Mouse (Mus musculus): ENCODE measurements at regions not wholly inside any gene's neighbourhood (a gene's known extent, or its start where the extent isn't known, plus 50 kb on each side); places are given as distances from the start of the nearest gene placed in this dataset.

DNA sequence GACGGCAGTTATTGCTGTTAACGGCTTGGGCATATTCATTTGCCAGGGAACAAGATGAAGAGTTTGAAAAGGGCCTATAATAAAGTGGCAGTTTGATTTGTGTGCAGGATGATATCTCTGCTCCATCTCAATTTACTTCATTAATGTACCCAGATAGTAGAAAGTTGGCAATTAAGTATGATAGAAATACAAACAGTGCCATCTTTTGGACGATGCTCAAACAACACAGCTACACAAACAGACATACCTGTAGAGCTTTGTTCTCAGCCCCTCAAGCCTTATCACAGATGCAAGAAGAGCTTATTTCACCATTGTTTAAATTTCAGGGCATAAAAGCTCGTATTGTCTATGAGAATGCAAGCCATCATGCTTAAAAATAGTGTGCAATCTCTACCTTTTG, 82.2 kb downstream of the Tnfsf11 start:
- DNase-seq (ENCODE audit: low spot score): peak; percentile 15

DNA sequence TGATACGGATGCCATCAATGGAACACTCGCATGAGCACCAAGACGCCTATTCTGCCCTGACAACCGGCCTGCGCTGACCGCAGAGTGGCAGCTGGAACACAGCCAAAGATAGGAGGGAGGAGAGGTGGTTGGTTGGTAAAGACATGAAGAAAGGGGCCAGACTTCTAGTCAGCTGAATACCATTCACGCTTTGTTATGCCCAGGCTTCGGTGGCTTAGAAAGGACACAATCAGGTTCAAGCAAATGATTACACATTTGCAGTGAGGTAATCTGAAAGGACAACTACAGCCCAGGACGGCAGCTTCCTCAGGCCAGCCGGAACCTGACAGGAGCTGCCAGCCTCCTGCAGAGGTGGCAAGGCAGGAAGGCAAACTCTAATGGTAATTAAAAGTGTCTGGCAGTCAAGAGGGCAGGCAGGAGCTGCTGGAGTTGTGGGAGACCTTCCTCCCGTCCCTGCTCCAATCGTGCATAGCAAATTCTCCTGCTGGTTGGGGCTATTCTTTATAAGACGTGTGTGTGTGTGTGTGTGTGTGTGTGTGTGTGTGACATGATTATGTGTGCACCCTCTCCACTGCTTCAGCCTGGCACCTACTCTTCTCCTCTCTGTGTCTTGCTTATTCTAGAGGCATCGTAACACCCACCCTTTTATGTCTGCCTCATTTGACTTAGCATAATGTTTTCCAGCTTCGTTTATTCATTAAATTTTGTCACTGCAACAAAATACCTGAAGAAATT, 91.4 kb downstream of the Tnfsf11 start:
- peak; percentile 45 for DNase-seq (ENCODE audit: low spot score)

DNA sequence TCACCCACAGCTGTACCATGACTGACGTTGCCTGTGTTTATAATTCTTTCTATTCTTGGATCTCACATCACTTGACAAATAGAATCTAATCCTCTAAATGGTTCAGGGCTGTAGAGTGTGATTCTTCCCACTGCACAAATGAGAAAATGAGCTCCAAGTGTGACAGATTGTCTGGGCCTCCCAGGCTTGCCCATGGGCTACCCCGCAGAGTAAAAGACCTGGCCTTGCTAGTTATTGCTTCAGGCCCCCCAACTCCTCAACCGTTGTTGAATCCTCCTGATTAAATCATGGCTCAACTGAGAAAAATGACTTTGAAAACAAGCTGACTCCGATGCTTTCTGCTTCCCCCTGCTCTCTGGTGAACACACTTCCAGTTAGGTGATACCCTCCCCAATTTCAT, 92.4 kb downstream of the Tnfsf11 start:
- no peak for DNase-seq (ENCODE audit: low spot score)

DNA sequence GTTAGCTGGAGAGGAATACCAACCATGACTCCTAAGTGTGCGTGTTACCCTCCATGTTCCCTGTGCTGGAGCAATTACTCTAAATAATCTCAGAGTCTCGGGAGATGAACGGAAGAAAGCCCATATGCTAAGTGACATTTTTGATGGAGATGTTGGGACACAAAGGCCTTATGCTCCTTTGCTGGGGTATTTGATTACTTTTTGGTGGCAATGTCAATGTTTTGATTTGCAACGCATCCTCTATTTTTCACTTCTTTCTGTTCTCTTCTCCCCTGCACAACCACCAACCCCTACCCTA, 103.3 kb downstream of the Tnfsf11 start:
- no peak for DNase-seq (ENCODE audit: low spot score)

DNA sequence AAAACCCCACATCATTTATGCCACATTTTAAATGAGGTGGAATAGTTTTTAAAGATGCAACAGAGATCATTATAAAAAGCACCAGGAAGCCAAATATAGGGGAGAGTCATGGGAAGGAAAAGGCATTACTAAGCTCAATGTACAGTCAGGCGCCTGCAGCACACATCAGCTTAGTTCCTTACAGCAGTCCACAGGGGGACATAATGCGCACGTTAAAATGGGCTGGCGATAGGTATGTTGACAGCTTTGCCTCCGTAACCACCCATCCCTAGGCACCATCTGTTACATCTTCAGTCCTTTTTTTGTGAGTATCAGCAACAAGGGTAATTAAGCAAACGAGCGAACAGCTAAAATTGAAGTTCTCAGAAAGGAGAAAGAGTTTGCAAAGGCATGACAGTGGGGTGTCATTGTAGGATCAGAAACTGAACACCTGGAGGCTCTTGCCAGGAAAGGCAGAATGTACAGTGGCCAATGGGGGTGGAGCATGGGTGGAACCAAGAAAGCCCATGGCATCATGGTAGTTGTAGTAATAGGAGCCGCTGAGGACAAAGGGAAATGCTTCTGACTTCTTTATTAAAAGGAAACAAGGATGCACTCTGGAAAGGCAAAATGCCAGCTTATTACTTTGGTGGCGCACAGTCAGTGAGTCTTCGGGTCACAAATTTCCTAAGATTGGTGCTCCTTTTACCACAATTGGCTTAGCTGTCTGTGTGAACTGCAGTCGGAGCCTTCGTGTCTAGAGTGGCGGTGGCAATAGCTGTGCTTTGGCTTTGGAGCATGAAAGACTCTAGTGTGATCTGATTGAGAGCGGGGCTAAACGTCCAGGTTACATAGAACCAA, 103.9 kb downstream of the Tnfsf11 start:
- DNase-seq (ENCODE audit: low spot score): peak; percentile 42

DNA sequence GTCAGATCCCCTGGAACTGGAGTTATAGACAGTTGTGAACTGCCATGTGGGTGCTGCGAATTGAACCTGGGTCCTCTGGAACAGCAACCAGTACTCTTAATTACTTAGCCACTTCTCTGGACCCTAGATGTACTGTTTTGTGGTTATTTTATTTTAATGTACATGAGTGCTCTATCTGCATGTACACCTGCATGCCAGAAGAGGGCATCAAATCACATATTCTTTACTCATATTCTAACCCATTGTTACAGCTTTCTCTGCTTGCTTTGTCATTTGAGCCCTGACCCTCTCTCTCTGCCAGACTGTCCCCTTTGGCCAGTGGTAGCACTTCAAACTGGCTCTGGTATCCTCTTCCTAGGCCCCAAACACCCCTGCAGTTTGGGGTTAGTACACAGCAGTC, 105.1 kb downstream of the Tnfsf11 start:
- DNase-seq (ENCODE audit: low spot score): peak; percentile 16

DNA sequence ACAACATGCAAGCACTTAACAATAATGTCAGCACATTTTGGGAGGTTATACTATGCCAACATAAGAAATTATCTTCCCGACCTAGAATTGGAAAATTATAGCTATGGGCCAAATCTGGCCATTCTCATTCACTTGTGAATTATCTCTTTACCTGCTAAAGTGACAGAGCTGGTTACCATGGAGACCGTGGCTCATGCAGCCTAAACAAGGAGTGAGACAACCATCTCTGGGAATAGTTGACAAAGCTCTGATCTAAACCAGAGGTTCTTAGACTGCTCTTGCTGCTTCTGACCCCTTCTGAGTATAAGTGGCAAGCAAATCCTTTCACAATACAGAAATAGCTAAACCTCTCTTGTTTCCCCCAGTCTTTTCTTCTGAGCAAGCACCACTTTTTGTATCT, 108.7 kb upstream of the Fam216b start:
- no peak for DNase-seq (ENCODE audit: low spot score)

DNA sequence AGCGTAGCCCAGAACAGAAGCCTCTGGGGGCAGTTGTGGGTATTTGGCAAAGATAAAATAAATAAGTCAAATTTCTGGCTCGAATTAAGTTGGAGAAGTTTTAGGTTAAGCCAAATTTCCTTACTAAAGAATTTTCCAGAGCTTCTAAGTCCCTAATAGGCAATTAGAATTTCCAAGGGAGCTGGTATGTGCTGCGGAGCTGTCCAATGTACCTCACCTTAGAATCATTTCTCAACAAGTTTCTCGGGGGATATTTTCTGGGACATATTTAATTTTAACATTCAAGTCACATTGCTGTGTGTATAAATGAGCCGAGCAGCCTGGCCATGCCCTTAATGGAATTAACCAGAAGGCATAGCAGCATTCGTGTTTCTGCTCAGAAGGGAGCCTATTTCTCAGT, 90.8 kb upstream of the Fam216b start:
- DNase-seq (ENCODE audit: low spot score): no peak

DNA sequence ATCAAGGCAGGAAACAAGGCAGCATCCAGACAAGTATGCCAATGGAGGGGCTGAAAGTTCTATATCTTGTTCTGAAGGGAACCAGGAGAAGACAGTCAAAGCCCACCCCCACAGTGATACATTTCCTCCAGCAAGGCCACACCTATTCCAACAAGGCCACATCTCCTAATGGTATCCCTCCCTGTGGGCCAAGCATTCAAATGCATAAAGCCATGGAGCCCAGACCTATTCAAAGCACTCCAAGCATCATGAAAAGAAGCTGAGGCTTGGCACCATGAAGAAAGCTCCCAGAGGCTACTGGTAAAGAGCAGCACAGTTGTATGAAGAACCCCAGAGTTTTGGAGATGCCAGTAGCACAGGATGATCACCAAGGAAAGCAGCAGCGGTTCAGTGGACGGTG, 84.6 kb upstream of the Fam216b start:
- no peak for DNase-seq (ENCODE audit: low spot score)

DNA sequence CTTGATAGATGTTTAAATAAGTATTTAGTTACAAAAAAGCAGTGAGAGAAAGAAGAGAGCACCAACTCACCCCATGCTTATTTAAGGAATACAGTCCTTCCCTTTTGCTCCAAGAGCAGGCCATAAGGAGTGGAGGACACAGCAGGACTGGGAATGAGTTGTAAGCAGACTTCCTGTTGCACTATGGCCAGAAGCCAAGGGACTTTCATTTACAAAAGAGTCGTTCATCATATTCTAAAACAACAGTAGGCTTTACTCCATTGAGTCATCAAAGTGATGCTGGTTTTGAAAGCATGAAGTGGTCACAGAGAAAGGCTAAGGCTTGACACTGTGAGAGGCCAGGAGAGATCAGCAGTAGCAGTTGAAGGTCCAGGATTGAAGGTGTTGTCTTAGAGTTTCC, 84.1 kb upstream of the Fam216b start:
- DNase-seq (ENCODE audit: low spot score): no peak

DNA sequence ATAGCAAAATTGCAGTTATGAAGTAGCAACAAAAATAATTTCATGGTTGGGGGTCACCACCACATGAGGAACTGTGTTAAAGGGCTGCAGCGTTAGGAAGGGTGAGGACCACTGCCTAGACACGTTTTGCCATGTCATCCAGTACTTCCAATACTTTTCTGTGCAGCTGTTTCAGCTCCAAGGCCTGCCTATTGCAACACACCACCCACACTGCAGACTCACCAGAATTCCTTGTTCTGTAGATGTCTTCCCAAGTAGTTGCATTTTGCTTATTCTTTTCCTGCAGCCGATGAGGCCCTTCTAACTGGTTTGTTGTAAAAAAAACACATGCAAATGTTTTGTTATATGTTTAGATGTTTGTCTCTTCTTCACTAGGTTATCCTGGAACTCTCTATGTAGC, 72.0 kb upstream of the Fam216b start:
- no peak for DNase-seq (ENCODE audit: low spot score)

DNA sequence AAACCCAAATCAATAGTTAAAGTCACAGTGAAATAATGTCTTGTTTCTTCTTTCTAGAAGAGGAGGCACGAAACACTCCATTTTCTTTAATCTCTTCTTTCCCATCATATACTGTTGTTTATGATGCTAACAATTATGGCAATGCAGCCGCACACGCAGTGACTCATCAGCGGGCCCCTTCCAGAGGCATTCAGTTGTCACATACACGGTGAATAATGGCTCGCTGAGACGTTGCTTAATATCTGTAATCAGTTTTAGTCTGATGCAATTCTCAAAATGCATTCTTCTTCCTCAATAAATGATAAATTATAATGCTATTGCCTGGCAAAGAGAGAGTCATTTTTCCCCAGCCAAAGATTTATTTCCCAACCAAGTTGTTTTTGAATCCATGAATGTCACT, 70.8 kb upstream of the Fam216b start:
- no peak for DNase-seq (ENCODE audit: low spot score)

DNA sequence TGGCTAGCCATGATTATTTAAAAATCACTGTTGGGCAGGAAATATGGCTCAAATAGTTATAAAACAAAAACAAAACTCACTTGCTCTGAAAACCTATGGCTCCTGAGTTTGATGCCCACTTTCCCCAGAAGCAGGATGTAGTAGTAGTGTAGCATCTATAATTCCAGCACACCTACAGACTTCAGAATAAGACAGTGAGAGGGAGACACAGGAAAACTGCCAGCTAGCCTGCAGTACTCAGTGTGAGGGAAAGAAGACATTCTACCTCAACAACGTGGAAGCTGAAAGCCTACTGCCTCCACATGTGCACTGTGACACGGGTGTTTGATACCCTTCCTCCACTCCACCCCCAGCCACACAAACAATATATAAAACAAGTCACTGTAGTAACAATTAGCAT, 68.9 kb upstream of the Fam216b start:
- no peak for DNase-seq (ENCODE audit: low spot score)

DNA sequence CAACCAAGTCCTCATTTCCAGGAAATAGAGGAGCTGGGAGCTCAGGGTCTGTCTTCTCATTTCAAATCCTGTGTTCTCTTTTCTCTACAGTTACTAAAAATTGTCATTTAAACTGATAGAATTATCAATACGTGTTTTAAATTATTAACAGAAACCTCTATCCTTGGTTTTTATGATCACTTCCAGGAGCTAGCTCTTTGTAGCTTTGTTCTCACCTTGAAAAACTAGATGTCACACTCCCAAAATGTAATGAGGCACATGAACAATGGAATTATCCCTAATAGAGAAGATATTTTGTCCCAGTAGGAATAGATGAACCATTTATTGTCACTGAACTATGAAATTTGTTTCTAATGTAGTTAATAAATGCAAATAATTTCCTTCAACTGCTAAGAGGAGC, 60.0 kb upstream of the Fam216b start:
- no peak for DNase-seq (ENCODE audit: low spot score)

DNA sequence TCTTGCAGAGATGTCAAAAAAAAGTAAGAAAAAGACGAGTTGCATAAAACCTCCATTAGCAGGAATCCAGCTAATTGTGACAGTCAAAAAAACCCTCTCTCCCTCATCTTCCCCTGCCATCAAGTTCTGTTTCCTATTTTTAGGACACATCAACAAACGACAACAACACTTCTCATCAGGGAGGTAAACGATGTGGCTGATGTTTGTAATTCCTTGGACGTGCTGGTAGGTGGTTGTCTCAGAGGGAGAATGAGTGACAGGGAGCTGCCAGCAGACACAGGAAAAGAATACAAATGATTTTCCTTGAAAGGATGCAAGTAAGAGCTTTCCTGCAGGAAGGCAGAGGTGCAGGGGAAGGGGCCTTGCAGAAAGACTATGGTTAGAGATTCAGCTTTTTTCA, 54.9 kb upstream of the Fam216b start:
- no peak for DNase-seq (ENCODE audit: low spot score)

Measured in retina, embryonic 14.5 days (tissue).